Mouse (Mus musculus): ENCODE measurements at regions not wholly inside any gene's neighbourhood (a gene's known extent, or its start where the extent isn't known, plus 50 kb on each side); places are given as distances from the start of the nearest gene placed in this dataset.

GRCm38 (mm10) chr10:118714595-118714994, 155.4 kb downstream of the Dyrk2 start:
- H3K4me3 ChIP-seq (ENCODE audit: insufficient read depth in 1 of 2, low read depth in 2 of 2, low read length in 2 of 2), result no peak overlapping the region
- no peaks in the 10 kb centered on the region for H3K27me3 ChIP-seq (ENCODE audit: control insufficient read depth, insufficient read depth, low read length)
- H3K27ac ChIP-seq, result no peak overlapping the region
- H3K9ac ChIP-seq (replicated peaks), result no peak overlapping the region
- H3K4me1 ChIP-seq (replicated peaks; ENCODE audit: control insufficient read depth in 2 of 2, insufficient read depth in 2 of 2, low read length in 1 of 2), result no peaks in the 10 kb centered on the region; a peak in 1 of 4 replicates
- ATAC-seq (ENCODE audit: insufficient read depth), result no peak
- H3K9me3 ChIP-seq (ENCODE audit: control insufficient read depth, low read length), result no peaks in the 10 kb centered on the region
- H3K4me2 ChIP-seq (ENCODE audit: low read depth), result no peak overlapping the region
- TF ChIP-seq EP300 (IDR thresholded peaks at IDR 0.05; ENCODE audit: low read depth) (no peak), CTCF (IDR thresholded peaks at IDR 0.05; ENCODE audit: low read depth) (no peak)
- no peaks in the 10 kb centered on the region for H3K36me3 ChIP-seq (replicated peaks; ENCODE audit: control insufficient read depth, insufficient read depth, low read depth)
- no peak for DNase-seq (ENCODE audit: low read depth in 3 of 3, low spot score in 3 of 3)
- WGBS (ENCODE audit: insufficient replicate concordance), result 20% methylated on average over 4 of the region's 4 CpGs

- DNase-seq (ENCODE audit: low read depth in 3 of 3, low spot score in 3 of 3) (no peak), ATAC-seq (ENCODE audit: insufficient read depth) (no peak)
- H3K4me3 ChIP-seq (ENCODE audit: insufficient read depth in 1 of 2, low read depth in 2 of 2, low read length in 2 of 2), result no peak overlapping the region
- no peaks in the 10 kb centered on the region for H3K36me3 ChIP-seq (replicated peaks; ENCODE audit: control insufficient read depth, insufficient read depth, low read depth)
- TF ChIP-seq EP300 (IDR thresholded peaks at IDR 0.05; ENCODE audit: low read depth), result no peak
- no peaks in the 10 kb centered on the region for H3K9me3 ChIP-seq (ENCODE audit: control insufficient read depth, low read length)
- no peak overlapping the region for H3K4me2 ChIP-seq (ENCODE audit: low read depth)
- H3K27me3 ChIP-seq (ENCODE audit: control insufficient read depth, insufficient read depth, low read length), result no peaks in the 10 kb centered on the region
- no peak overlapping the region for H3K9ac ChIP-seq (replicated peaks)
- no peak overlapping the region for H3K27ac ChIP-seq
- peaks cover 0 to 4% of the 10 kb centered on the region in 2 experiments; a peak in 1 of 4 replicates for H3K4me1 ChIP-seq (replicated peaks; ENCODE audit: control insufficient read depth in 2 of 2, insufficient read depth in 2 of 2, low read length in 1 of 2)
- 70% methylated on average over 1 of the region's 1 CpGs for WGBS (ENCODE audit: insufficient replicate concordance)
These were observed 149.4 kb downstream of the Dyrk2 start for GRCm38 (mm10) chr10:118720630-118721029.

GRCm38 (mm10) chr10:118722132-118722551, 147.9 kb downstream of the Dyrk2 start:
- WGBS (ENCODE audit: insufficient replicate concordance), result 54% methylated on average over 5 of the region's 5 CpGs
- Histone ChIP-seq H3K9me3 (ENCODE audit: control insufficient read depth, low read length) (no peaks in the 10 kb centered on the region), H3K27me3 (ENCODE audit: control insufficient read depth, insufficient read depth, low read length) (no peaks in the 10 kb centered on the region), H3K9ac (replicated peaks) (no peak overlapping the region), H3K4me3 (ENCODE audit: insufficient read depth in 1 of 2, low read depth in 2 of 2, low read length in 2 of 2) (no peak overlapping the region), H3K27ac (no peak overlapping the region), H3K4me1 (replicated peaks; ENCODE audit: control insufficient read depth in 2 of 2, insufficient read depth in 2 of 2, low read length in 1 of 2) (peaks cover 0 to 4% of the 10 kb centered on the region in 2 experiments; a peak in 1 of 4 replicates), H3K36me3 (replicated peaks; ENCODE audit: control insufficient read depth, insufficient read depth, low read depth) (no peaks in the 10 kb centered on the region), H3K4me2 (ENCODE audit: low read depth) (no peak overlapping the region)
- peak in 1 of 3 experiments; percentile 10 for DNase-seq (ENCODE audit: low read depth in 3 of 3, low spot score in 3 of 3)
- TF ChIP-seq CTCF (IDR thresholded peaks at IDR 0.05; ENCODE audit: low read depth), result no peak
- TF ChIP-seq EP300 (IDR thresholded peaks at IDR 0.05; ENCODE audit: low read depth), result no peak
- peak; percentile 45 for ATAC-seq (ENCODE audit: insufficient read depth)

GRCm38 (mm10) chr10:118722671-118723070, 147.3 kb downstream of the Dyrk2 start:
- Histone ChIP-seq H3K27me3 (ENCODE audit: control insufficient read depth, insufficient read depth, low read length) (no peaks in the 10 kb centered on the region), H3K36me3 (replicated peaks; ENCODE audit: control insufficient read depth, insufficient read depth, low read depth) (no peaks in the 10 kb centered on the region), H3K4me2 (ENCODE audit: low read depth) (no peak overlapping the region), H3K4me3 (ENCODE audit: insufficient read depth in 1 of 2, low read depth in 2 of 2, low read length in 2 of 2) (no peak overlapping the region), H3K27ac (no peak overlapping the region), H3K9ac (replicated peaks) (no peak overlapping the region), H3K4me1 (replicated peaks; ENCODE audit: control insufficient read depth in 2 of 2, insufficient read depth in 2 of 2, low read length in 1 of 2) (peaks cover 0 to 4% of the 10 kb centered on the region in 2 experiments; a peak in 1 of 4 replicates), H3K9me3 (ENCODE audit: control insufficient read depth, low read length) (no peaks in the 10 kb centered on the region)
- DNase-seq (ENCODE audit: low read depth in 3 of 3, low spot score in 3 of 3) (no peak), ATAC-seq (ENCODE audit: insufficient read depth) (no peak)
- 59% methylated on average over 3 of the region's 3 CpGs for WGBS (ENCODE audit: insufficient replicate concordance)
- TF ChIP-seq EP300 (IDR thresholded peaks at IDR 0.05; ENCODE audit: low read depth), result no peak
- no peak for TF ChIP-seq CTCF (IDR thresholded peaks at IDR 0.05; ENCODE audit: low read depth)

- no peak overlapping the region for H3K4me3 ChIP-seq (ENCODE audit: insufficient read depth in 1 of 2, low read depth in 2 of 2, low read length in 2 of 2)
- DNase-seq (ENCODE audit: low read depth in 3 of 3, low spot score in 3 of 3) (no peak), ATAC-seq (ENCODE audit: insufficient read depth) (no peak)
- H3K9me3 ChIP-seq (ENCODE audit: control insufficient read depth, low read length), result no peaks in the 10 kb centered on the region
- no peak overlapping the region for H3K27ac ChIP-seq
- no peaks in the 10 kb centered on the region for H3K4me1 ChIP-seq (replicated peaks; ENCODE audit: control insufficient read depth in 2 of 2, insufficient read depth in 2 of 2, low read length in 1 of 2)
- no peak overlapping the region for H3K4me2 ChIP-seq (ENCODE audit: low read depth)
- TF ChIP-seq CTCF (IDR thresholded peaks at IDR 0.05; ENCODE audit: low read depth) (no peak), EP300 (IDR thresholded peaks at IDR 0.05; ENCODE audit: low read depth) (no peak)
- 54% methylated on average over 4 of the region's 4 CpGs for WGBS (ENCODE audit: insufficient replicate concordance)
- H3K36me3 ChIP-seq (replicated peaks; ENCODE audit: control insufficient read depth, insufficient read depth, low read depth), result no peaks in the 10 kb centered on the region
- no peak overlapping the region for H3K9ac ChIP-seq (replicated peaks)
- H3K27me3 ChIP-seq (ENCODE audit: control insufficient read depth, insufficient read depth, low read length), result no peaks in the 10 kb centered on the region
These were observed 133.9 kb downstream of the Dyrk2 start for GRCm38 (mm10) chr10:118736093-118736492.

Measured in liver, embryonic 14.5 days (tissue).